Mouse (Mus musculus): ENCODE results near the gene Arrdc3.

Arrdc3 gene

DNA sequence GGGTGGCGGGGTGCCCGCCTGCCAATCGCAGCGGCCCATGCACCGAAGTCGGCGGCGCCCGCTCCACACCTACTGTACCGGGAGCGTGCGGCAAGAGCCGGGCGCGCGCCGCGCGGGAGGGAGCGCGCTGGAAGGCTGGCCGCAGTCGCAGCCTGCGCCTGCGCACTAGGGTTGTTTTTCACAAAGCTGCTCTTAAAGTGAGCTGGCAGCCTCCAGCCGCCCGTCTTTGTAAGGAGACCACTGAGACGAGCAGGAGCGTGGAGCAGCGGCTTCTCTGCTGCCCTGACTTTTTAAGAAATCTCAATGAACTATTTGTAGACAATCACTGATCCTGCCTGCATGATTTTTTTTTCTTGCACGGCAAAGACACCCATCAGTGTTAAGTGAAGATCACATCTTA is at the start of gene Arrdc3:
Gene Arrdc3, plus strand, starts transcription at position 195 of the 400 bp plus-strand sequence.
- DNase-seq (ENCODE audit: low spot score), result peak; percentile 96

DNA sequence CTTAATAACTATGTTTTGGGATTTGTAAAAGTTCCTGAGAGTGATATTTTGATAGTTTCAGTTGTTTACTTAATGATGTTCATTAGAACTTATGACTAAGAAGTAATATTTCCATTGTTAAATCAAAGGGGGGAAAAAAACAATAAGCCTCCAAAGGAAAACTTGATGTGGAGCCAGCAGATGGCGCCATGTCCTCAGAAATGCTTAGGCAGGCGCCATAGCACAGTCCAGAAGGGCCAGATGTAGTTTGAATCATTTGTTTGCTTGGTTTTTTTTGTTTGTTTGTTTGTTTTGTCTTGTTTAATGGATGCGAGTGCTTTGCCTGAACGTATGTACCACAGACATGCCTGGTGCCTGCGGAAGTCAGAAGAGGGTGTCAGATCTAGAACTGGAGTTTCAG is 21.0 kb upstream of the Arrdc3 start:
- DNase-seq (ENCODE audit: low spot score), result peak; percentile 81

GRCm38 (mm10) chr13:80864195-80864594 is 19.0 kb upstream of the Arrdc3 start:
- DNase-seq (ENCODE audit: low spot score), result no peak

GRCm38 (mm10) chr13:80875126-80875525 is 8.1 kb upstream of the Arrdc3 start:
- DNase-seq (ENCODE audit: low spot score), result no peak

DNA sequence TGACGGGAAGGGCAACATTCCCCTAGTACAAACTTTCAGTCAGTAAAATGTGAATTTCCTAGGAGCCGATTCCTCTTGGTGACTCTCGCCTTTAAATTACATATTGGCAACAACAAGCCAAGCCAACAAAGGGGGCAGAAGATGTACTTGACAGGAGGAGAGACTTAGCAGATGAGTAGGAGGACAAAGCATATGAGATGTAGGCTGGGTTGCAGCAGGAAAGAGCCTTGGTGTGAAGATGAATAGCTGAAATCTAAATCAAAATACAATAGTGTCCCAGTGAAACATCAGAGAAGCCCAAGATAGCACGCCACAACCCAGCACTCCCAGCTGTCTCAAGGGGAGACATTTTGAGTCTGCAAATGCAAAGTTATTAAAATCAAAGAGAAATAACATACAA is 2.4 kb upstream of the Arrdc3 start:
- DNase-seq (ENCODE audit: low spot score), result no peak

- DNase-seq (ENCODE audit: low spot score), result peak; percentile 90
Measured at GRCm38 (mm10) chr13:80881722-80882500, 1.3 kb upstream of the Arrdc3 start.

GRCm38 (mm10) chr13:80882716-80883135 is 458 bp upstream of the Arrdc3 start:
- DNase-seq (ENCODE audit: low spot score), result peak; percentile 75

GRCm38 (mm10) chr13:80883649-80884376 is 629 bp downstream of the Arrdc3 start:
- DNase-seq (ENCODE audit: low spot score), result peak; percentile 67

DNA sequence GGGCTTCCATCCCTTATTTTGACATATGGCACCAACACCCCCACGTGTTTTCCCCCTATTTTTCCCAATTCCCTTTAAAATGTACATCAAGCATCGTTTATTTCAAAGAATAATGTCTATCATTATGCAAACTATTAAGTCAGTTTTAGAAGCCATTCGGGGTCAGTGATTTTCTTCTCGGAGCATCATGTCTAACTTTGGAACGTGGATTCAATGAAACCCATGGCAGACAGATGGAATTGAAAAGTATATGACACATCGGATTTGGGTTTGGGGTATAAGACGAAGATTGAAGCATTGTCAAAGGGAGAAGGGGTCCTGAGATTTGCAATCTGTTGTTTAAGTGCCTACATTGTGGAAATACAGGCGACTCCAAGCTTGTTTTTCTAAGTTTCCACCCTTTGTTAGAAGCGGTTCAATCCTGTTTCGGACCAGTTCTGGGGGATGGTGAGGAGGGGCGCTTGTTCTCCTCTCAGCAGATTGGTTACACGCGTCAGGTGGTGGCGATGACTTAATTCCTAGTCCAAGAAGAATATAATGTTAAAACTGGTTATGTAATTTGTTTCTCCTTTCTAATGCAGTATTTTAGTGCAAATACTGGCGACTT is 1.3 kb downstream of the Arrdc3 start:
- DNase-seq (ENCODE audit: low spot score), result peak; percentile 93

- DNase-seq (ENCODE audit: low spot score), result peak; percentile 95
Measured at GRCm38 (mm10) chr13:80885103-80885833, 2.1 kb downstream of the Arrdc3 start.

DNA sequence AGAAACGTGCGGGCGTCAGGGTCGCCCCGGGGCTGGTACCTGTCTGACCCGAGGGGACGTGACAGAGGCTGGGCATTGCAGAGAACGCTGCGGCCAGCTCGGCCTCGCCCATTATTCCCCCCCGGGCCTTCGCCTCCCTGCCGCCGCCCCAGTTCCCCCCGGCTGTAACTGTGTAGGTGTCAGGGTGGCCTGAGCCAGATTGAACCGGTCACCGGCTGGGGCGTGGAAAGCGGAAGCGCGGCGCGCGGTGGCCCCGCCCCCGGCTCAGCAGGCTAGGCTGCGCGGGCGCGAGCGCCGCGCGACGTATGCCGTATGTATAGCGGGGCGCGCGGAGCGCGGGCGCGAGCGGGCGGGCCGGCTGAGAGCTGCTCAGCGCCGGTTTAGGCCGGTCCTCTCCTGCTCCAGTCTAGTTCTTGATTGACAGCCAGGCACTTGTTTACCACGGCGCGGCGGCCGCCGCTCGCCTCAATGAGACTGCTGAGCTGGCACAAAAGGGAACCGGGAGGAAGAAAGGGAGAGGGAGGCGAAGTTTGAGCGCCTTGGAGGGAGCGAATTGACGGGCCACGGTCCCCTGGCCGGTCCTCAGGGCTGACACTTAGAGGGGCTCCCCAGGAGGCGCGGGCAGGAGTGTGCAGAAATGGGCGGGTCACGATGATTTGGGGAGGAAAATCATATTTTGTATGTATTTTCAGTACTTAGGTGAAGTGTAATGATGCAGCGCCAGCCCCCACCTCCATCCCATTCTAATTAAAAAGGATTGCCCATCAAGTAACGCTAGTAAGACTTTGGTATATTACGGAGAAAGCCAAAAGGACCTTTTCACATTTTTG is 2.9 kb downstream of the Arrdc3 start:
- peak; percentile 91 for DNase-seq (ENCODE audit: low spot score)

DNA sequence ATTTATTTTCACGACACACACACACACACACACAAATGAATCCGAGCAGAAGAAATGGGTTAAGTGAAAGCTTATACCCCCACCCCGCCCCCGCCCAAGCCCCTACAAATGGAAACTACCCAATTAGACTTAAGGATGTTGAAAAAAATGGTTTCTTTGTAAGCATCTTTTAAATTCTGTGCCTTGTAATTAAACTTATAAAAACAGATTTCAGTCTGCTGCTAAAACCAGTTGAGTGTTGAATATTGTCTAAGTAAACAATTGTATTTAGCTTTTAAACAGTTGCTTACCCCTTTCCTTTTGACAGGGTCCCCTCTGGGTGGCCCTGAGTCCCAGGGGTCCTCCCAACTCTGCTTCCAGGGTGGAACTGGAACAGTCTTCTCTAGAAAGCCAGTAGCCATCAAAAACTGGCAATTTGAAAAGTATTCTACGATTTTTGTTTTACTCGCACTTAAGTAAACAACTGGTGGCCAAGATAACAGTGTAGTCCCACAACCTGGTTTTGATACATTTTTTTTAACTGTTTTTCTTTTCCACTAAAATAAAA is 3.6 kb downstream of the Arrdc3 start:
- peak; percentile 41 for DNase-seq (ENCODE audit: low spot score)

DNA sequence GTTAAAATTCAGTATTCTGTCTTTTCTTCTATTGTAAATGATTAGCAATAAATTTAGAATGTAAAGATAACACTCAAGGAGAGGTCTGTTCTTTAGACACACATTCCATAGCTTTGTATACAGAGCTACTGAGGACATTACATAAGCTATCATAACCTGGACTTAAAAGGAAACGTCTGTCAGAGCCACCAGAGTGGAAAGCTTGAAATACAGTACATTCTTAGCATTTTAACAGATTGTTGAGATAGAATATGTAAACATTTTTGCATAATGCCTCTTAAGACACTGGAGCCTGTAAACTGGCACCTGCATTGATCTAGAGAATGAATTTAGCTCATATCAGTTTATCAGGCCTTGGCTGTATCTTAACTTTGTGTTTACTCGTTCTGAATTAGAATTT is 4.7 kb downstream of the Arrdc3 start:
- DNase-seq (ENCODE audit: low spot score), result peak; percentile 46

GRCm38 (mm10) chr13:80894928-80895327 is 11.7 kb downstream of the Arrdc3 start:
- peak; percentile 71 for DNase-seq (ENCODE audit: low spot score)

GRCm38 (mm10) chr13:80897411-80897810 is 14.2 kb downstream of the Arrdc3 start:
- peak; percentile 37 for DNase-seq (ENCODE audit: low spot score)

GRCm38 (mm10) chr13:80898095-80898494 is 14.9 kb downstream of the Arrdc3 start:
- DNase-seq (ENCODE audit: low spot score), result no peak

- DNase-seq (ENCODE audit: low spot score), result no peak
Measured at GRCm38 (mm10) chr13:80899435-80900029, 16.3 kb downstream of the Arrdc3 start.

DNA sequence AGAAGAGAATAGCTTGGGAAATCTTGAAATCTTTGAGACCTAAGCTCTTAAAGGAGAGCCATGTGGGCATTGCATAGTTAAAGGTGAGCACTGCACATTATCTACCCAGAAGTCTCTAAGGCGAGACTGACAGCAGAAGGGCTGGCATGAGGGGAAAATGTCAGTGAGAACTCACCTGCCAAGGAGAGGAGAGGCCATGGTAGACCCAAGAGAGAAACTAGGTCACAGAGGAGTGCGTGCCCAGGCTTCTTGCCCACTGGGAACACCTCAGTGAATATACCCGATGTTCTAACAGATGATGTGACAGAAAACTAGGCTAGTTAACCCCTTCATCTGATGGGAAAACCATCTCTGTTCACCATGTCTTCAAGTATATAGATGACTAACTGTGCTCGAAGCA is 18.2 kb downstream of the Arrdc3 start:
- DNase-seq (ENCODE audit: low spot score), result no peak

DNA sequence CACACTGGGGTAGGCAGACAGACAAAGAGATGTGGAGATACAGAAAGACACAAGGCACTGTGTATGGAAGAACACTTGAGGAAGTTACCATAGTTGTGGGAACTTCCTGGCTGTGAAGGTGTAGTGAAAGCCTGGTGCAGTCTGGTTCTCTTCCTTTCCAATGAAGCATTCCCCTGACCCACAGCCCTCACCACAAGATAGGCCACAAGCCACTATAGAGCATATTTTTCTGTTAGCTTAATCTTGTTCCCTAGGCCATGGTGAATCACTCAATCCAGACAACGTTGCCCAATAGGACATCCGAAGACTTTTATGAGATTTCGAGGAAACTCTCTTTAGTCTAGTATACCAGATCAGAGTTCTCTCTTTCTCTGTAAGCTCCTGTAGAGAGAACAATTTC is 19.6 kb downstream of the Arrdc3 start:
- no peak for DNase-seq (ENCODE audit: low spot score)

GRCm38 (mm10) chr13:80913361-80913760 is 30.2 kb downstream of the Arrdc3 start:
- no peak for DNase-seq (ENCODE audit: low spot score)

GRCm38 (mm10) chr13:80920939-80921338 is 37.8 kb downstream of the Arrdc3 start:
- DNase-seq (ENCODE audit: low spot score), result no peak

Data from adipocyte (in vitro differentiated cells).